Mouse (Mus musculus): Measurements from ENCODE around the gene Lrrc39. TPM values are rescaled to one million over a fixed set of nuclear protein-coding genes. Genes with fewer than 3 reads are reported as not detected.
"Not testable (repeated sequence)": the region's sequence is repeated elsewhere in the genome, so short reads cannot be mapped to it uniquely, and the experiment has no call there.

Lrrc39 gene
- polyA plus RNA-seq (2016; fragmentation: Nextera tagmentation; extraction: Ambion mirVana): 0.56 and 0.63 TPM in 2 replicates

- Histone ChIP-seq H3K36me3 (no peaks in the 10 kb centered on the region), H3K4me3 (no peak within 1 kb of the TSS), H3K27me3 (ENCODE audit: low read depth, poor library complexity, severe bottlenecking) (no peaks in the 10 kb centered on the region), H3K9me3 (replicated peaks) (peaks cover 7% of the 10 kb centered on the region; the same call in 1 of the 2 replicates), H3K4me1 (no peaks in the 10 kb centered on the region), H3K27ac (replicated peaks) (no peak within 1 kb of the TSS)
- DNase-seq (ENCODE audit: low spot score): no peak
- 87% methylated on average over 7 of the region's 7 CpGs for WGBS
Observed at GRCm38 (mm10) chr3:116562408-116563094, at the start of gene Lrrc39. Gene Lrrc39 (plus strand): TSS chr3:116562973.

GRCm38 (mm10) chr3:116520141-116520761, 42.5 kb upstream of the Lrrc39 start:
- no peak for DNase-seq (ENCODE audit: low spot score)
- H3K4me1 ChIP-seq: no peaks in the 10 kb centered on the region
- H3K4me3 ChIP-seq: no peak overlapping the region
- 87% methylated on average over 12 of the region's 12 CpGs for WGBS
- H3K9me3 ChIP-seq (replicated peaks): no peaks in the 10 kb centered on the region
- no peaks in the 10 kb centered on the region for H3K27me3 ChIP-seq (ENCODE audit: low read depth, poor library complexity, severe bottlenecking)
- H3K27ac ChIP-seq (replicated peaks): no peak overlapping the region
- H3K36me3 ChIP-seq: peaks cover 41% of the 10 kb centered on the region

- H3K36me3 ChIP-seq: peaks cover 25% of the 10 kb centered on the region
- 55% methylated on average over 5 of the region's 5 CpGs for WGBS
- H3K27me3 ChIP-seq (ENCODE audit: low read depth, poor library complexity, severe bottlenecking): no peaks in the 10 kb centered on the region
- H3K27ac ChIP-seq (replicated peaks): no peak overlapping the region
- H3K9me3 ChIP-seq (replicated peaks): no peaks in the 10 kb centered on the region
- H3K4me3 ChIP-seq: no peak overlapping the region
- no peak for DNase-seq (ENCODE audit: low spot score)
- no peaks in the 10 kb centered on the region for H3K4me1 ChIP-seq
Observed at GRCm38 (mm10) chr3:116529741-116530140, 33.0 kb upstream of the Lrrc39 start.

DNA sequence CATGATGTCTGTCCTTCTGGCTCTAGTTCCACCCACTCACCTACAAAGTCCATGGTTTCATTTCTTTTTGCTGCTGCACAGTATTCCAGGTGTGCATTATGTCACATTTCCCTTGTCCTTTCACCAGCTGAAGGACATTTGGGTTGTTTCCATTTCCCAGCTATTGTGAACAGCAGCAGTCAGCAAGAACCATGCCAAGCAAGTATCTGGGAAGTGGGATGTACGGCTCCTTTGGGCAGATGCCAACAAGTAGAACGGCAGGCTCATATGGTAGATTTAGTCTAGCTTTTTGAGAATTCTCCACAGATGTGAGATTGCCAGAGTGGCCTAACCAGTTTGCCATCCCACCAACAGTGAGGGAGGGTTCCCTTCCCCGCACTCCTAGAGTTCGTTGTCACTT, 31.9 kb upstream of the Lrrc39 start:
- DNase-seq (ENCODE audit: low spot score): no peak
- no peaks in the 10 kb centered on the region for H3K4me1 ChIP-seq
- WGBS: 95% methylated on average over 4 of the region's 4 CpGs
- H3K9me3 ChIP-seq (replicated peaks): no peaks in the 10 kb centered on the region
- no peaks in the 10 kb centered on the region for H3K27me3 ChIP-seq (ENCODE audit: low read depth, poor library complexity, severe bottlenecking)
- H3K36me3 ChIP-seq: peaks cover 33% of the 10 kb centered on the region
- no peak overlapping the region for H3K4me3 ChIP-seq
- H3K27ac ChIP-seq (replicated peaks): no peak overlapping the region

DNA sequence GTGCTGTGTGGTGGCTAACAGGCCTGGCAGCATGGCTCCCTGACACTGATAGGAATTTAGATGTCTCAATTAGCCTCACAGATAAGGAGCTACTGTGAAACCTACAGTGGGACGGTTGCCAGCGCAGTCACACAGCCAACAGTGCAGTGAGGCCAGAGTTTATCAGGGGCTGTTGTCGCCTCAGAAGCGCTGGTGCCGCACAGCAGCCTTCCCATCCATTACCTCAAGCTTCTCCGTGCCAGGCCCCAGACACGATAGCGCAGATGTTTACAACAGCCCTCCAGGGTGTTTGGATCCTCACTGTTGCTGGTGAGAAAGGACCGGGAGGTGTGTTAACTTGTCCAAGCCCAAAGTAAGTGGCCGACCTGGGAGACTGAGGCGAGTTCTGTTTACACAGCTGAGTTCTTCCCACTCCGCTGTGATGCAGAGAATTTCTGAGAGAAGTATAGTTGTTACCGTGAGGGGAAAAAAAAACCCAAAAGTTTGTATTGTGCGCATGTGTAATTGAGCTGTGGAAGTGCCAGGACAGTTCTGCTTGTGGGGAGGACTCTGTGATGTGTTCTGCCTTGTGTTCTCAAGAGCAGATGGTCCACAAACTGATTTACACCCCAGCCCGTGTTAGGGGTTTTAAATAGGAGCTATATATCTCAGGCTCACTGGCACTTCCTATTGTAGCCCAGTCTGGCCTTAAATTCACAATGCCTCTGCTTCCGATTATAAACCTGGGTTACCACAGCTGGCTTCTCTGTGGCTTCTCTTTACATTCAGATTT, 26.2 kb upstream of the Lrrc39 start:
- Histone ChIP-seq H3K36me3 (peaks cover 82% of the 10 kb centered on the region), H3K27ac (replicated peaks) (no peak overlapping the region), H3K4me3 (no peak overlapping the region), H3K27me3 (ENCODE audit: low read depth, poor library complexity, severe bottlenecking) (no peaks in the 10 kb centered on the region), H3K4me1 (no peaks in the 10 kb centered on the region), H3K9me3 (replicated peaks) (no peaks in the 10 kb centered on the region)
- DNase-seq (ENCODE audit: low spot score): no peak
- WGBS: 73% methylated on average over 16 of the region's 16 CpGs

DNA sequence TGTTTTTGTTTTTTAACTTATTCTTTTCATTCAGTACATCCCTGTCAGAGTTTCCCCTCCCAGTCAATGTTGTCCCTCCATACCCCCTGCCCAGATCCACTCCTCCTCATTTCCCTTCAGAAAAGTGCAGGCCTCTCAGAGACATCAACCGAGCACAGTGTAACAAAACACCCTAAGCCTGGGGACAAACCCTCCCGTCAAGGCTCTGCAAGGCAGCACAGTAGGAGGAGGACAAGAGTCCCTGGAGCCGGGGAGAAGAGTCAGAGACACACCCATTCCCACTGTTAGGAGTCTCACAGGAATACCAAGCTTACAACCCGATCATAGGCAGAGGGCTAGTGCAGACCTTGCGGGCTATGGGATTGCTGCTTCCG, 25.6 kb upstream of the Lrrc39 start:
- Histone ChIP-seq H3K36me3 (peaks cover 88% of the 10 kb centered on the region), H3K27ac (replicated peaks) (no peak overlapping the region), H3K9me3 (replicated peaks) (no peaks in the 10 kb centered on the region), H3K4me1 (no peaks in the 10 kb centered on the region), H3K27me3 (ENCODE audit: low read depth, poor library complexity, severe bottlenecking) (no peaks in the 10 kb centered on the region), H3K4me3 (no peak overlapping the region)
- no peak for DNase-seq (ENCODE audit: low spot score)
- WGBS: 57% methylated on average over 6 of the region's 6 CpGs

- DNase-seq (ENCODE audit: low spot score): no peak
- 89% methylated on average over 2 of the region's 2 CpGs for WGBS
- no peaks in the 10 kb centered on the region for H3K4me1 ChIP-seq
- no peak overlapping the region for H3K4me3 ChIP-seq
- H3K27me3 ChIP-seq (ENCODE audit: low read depth, poor library complexity, severe bottlenecking): no peaks in the 10 kb centered on the region
- H3K9me3 ChIP-seq (replicated peaks): no peaks in the 10 kb centered on the region
- peaks cover 86% of the 10 kb centered on the region for H3K36me3 ChIP-seq
- no peak overlapping the region for H3K27ac ChIP-seq (replicated peaks)
Observed at GRCm38 (mm10) chr3:116542070-116542469, 20.7 kb upstream of the Lrrc39 start.

- H3K9me3 ChIP-seq (replicated peaks): no peaks in the 10 kb centered on the region
- H3K27me3 ChIP-seq (ENCODE audit: low read depth, poor library complexity, severe bottlenecking): no peaks in the 10 kb centered on the region
- DNase-seq (ENCODE audit: low spot score): no peak
- H3K4me1 ChIP-seq: no peaks in the 10 kb centered on the region
- no peak overlapping the region for H3K27ac ChIP-seq (replicated peaks)
- whole genome bisulfite sequencing: 86% methylated on average over 3 of the region's 3 CpGs
- peaks cover 87% of the 10 kb centered on the region for H3K36me3 ChIP-seq
- no peak overlapping the region for H3K4me3 ChIP-seq
Observed at GRCm38 (mm10) chr3:116542532-116542931, 20.2 kb upstream of the Lrrc39 start.

GRCm38 (mm10) chr3:116547430-116547829, 15.3 kb upstream of the Lrrc39 start:
- H3K4me1 ChIP-seq: no peaks in the 10 kb centered on the region
- 95% methylated on average over 5 of the region's 5 CpGs for WGBS
- peaks cover 74% of the 10 kb centered on the region for H3K36me3 ChIP-seq
- H3K4me3 ChIP-seq: no peak overlapping the region
- no peaks in the 10 kb centered on the region for H3K9me3 ChIP-seq (replicated peaks)
- no peaks in the 10 kb centered on the region for H3K27me3 ChIP-seq (ENCODE audit: low read depth, poor library complexity, severe bottlenecking)
- H3K27ac ChIP-seq (replicated peaks): no peak overlapping the region
- no peak for DNase-seq (ENCODE audit: low spot score)

- Histone ChIP-seq H3K27me3 (ENCODE audit: low read depth, poor library complexity, severe bottlenecking) (no peaks in the 10 kb centered on the region), H3K9me3 (replicated peaks) (no peaks in the 10 kb centered on the region), H3K4me1 (no peaks in the 10 kb centered on the region), H3K36me3 (peaks cover 45% of the 10 kb centered on the region), H3K4me3 (no peak overlapping the region), H3K27ac (replicated peaks) (no peak overlapping the region)
- WGBS: 95% methylated on average over 5 of the region's 5 CpGs
- DNase-seq (ENCODE audit: low spot score): no peak
Observed at GRCm38 (mm10) chr3:116551362-116551761, 11.4 kb upstream of the Lrrc39 start.

DNA sequence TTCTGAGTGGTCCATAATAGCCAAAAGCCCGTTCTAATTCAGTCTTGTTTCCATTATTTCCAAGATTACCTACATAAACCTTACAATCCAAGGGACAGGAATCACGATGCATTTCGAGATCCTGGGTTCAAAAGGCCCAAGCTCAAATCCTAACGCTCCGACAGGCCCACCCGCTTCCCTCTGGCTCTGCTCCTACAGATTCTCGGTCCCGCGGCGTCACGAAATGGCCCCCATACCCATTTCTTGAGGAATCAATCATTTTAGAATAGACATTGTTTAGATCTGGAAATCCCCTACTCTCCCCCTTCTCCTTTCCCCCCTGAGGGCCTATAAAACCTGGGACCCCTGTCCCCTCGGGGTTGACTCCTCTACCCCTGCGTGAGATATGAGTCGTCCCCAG, 1.5 kb upstream of the Lrrc39 start:
- not testable (repeated sequence) for H3K4me3 ChIP-seq; H3K9me3 ChIP-seq (replicated peaks); H3K27ac ChIP-seq (replicated peaks); DNase-seq (ENCODE audit: low spot score); H3K4me1 ChIP-seq; H3K36me3 ChIP-seq; H3K27me3 ChIP-seq (ENCODE audit: low read depth, poor library complexity, severe bottlenecking)
- WGBS: 95% methylated on average over 14 of the region's 14 CpGs

DNA sequence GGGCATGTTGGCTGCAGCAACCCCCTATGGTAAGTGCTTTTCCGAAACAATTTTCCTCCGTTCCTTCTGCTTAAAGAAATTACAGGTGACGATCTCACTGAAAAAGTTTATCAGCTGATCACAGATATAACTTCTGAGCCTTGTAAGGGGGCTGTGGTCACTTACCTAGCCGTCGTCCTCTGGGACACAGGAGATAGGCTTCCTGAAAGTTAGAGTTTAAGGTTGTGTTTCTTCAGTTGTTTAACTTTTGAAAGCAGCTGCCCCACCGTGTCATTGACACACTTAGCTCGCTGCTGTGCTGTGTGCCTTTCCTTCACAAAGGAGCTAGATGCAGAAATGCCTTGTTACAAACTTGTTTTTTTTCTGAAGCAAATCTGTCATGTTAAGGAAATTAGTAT, 321 bp downstream of the Lrrc39 start:
- H3K4me3 ChIP-seq: no peak overlapping the region
- no peaks in the 10 kb centered on the region for H3K27me3 ChIP-seq (ENCODE audit: low read depth, poor library complexity, severe bottlenecking)
- H3K9me3 ChIP-seq (replicated peaks): peaks cover 7% of the 10 kb centered on the region; the same call in 1 of the 2 replicates
- DNase-seq (ENCODE audit: low spot score): no peak
- no peaks in the 10 kb centered on the region for H3K4me1 ChIP-seq
- no peak overlapping the region for H3K27ac ChIP-seq (replicated peaks)
- 88% methylated on average over 7 of the region's 7 CpGs for WGBS
- no peaks in the 10 kb centered on the region for H3K36me3 ChIP-seq

- H3K27me3 ChIP-seq (ENCODE audit: low read depth, poor library complexity, severe bottlenecking): no peaks in the 10 kb centered on the region
- no peak for DNase-seq (ENCODE audit: low spot score)
- no peaks in the 10 kb centered on the region for H3K36me3 ChIP-seq
- H3K4me1 ChIP-seq: no peaks in the 10 kb centered on the region
- peaks cover 7% of the 10 kb centered on the region; the same call in 1 of the 2 replicates for H3K9me3 ChIP-seq (replicated peaks)
- no peak overlapping the region for H3K27ac ChIP-seq (replicated peaks)
- WGBS: 78% methylated on average over 2 of the region's 2 CpGs
- no peak overlapping the region for H3K4me3 ChIP-seq
Observed at GRCm38 (mm10) chr3:116570628-116571027, 7.9 kb downstream of the Lrrc39 start.

Data from midbrain, embryonic 10.5 days (tissue).